Mouse (Mus musculus) neural tube, embryonic 13.5 days (tissue): Measurements from ENCODE around the gene Uimc1. TPM values are rescaled to one million over a fixed set of nuclear protein-coding genes. Genes with fewer than 3 reads are reported as not detected.

ENCODE experiments used
- ATAC-seq: fragments of 200-750 bp; cut with Nextera tagmentation; 2 replicates; pipeline ENCODE4 v1.8.0; 2017; ENCODE audit warnings: low read depth, mild to moderate bottlenecking, moderate TSS enrichment, moderate library complexity
- H3K27ac ChIP-seq: fragments of 300-500 bp; sonication (generic); replicated peaks from 2 replicates; pipeline ENCODE4 v1.5.1; 2015; ENCODE audit warnings: moderate library complexity, mild to moderate bottlenecking, inconsistent platforms
- H3K27me3 ChIP-seq: fragments of 300-500 bp; sonication (generic); 2 replicates; pipeline ENCODE4 v1.6.1; 2015; ENCODE audit warnings: mild to moderate bottlenecking, inconsistent platforms
- H3K36me3 ChIP-seq: fragments of 300-500 bp; sonication (generic); 2 replicates; pipeline ENCODE4 v1.6.1; 2015; ENCODE audit warnings: mild to moderate bottlenecking, inconsistent platforms
- H3K4me1 ChIP-seq: fragments of 300-500 bp; sonication (generic); replicated peaks from 2 replicates; pipeline ENCODE4 v1.6.1; 2015; ENCODE audit warnings: inconsistent platforms
- H3K4me2 ChIP-seq: fragments of 300-500 bp; sonication (generic); 2 replicates; pipeline ENCODE4 v1.6.1; 2015; ENCODE audit warnings: inconsistent platforms, mild to moderate bottlenecking, moderate library complexity
- H3K4me3 ChIP-seq: fragments of 300-500 bp; sonication (generic); 2 replicates; pipeline ENCODE4 v1.5.1; 2015; ENCODE audit warnings: mild to moderate bottlenecking, inconsistent platforms
- H3K9ac ChIP-seq: fragments of 300-500 bp; sonication (generic); 2 replicates; pipeline ENCODE4 v1.6.1; 2015; ENCODE audit warnings: moderate library complexity, mild to moderate bottlenecking, inconsistent platforms
- H3K9me3 ChIP-seq: fragments of 300-500 bp; sonication (generic); 2 replicates; pipeline ENCODE4 v1.6.1; 2016; ENCODE audit warnings: inconsistent platforms
- WGBS: fragments of 180-500 bp; shearing (Covaris S2); methylation state at CpG from one replicate; pipeline ENCODE4 v1.1.7; 2015; 5-methylcytosine and 5-hydroxymethylcytosine counted together
- polyA plus RNA-seq: library from polyadenylated mRNA; unstranded; fragments of >200 nt; fragmentation: Nextera tagmentation; extraction: Ambion mirVana; gene quantifications from 2 replicates; pipeline ENCODE4 v1.2.1, GENCODE M21; 2015

The Uimc1 gene
- polyA plus RNA-seq = 17.1 and 19.8 TPM in 2 replicates

GRCm38 (mm10) chr13:55099726-55100478 lies at the start of gene Uimc1:
Gene Uimc1, minus strand, starts transcription at chr13:55100300.
- H3K27me3 ChIP-seq = no peaks in the 10 kb centered on the region
- no peaks in the 10 kb centered on the region for H3K9me3 ChIP-seq
- H3K9ac ChIP-seq = peak within 1 kb of the TSS; percentile 93
- under 1% methylated on average over 78 of the region's 81 CpGs for WGBS
- peak within 1 kb of the TSS; percentile 94 for H3K27ac ChIP-seq
- peak; percentile 91 for ATAC-seq
- peak within 1 kb of the TSS; percentile 83 for H3K4me3 ChIP-seq
- no peaks in the 10 kb centered on the region for H3K36me3 ChIP-seq
- H3K4me2 ChIP-seq = peak within 1 kb of the TSS; percentile 66
- peaks cover 12% of the 10 kb centered on the region for H3K4me1 ChIP-seq

- no peak overlapping the region for H3K27ac ChIP-seq
- no peak overlapping the region for H3K4me2 ChIP-seq
- H3K36me3 ChIP-seq = no peaks in the 10 kb centered on the region
- no peak for ATAC-seq
- no peak overlapping the region for H3K4me3 ChIP-seq
- WGBS = 77% methylated on average over 2 of the region's 2 CpGs
- no peaks in the 10 kb centered on the region for H3K27me3 ChIP-seq
- no peaks in the 10 kb centered on the region for H3K9me3 ChIP-seq
- peaks cover under 1% of the 10 kb centered on the region; the same call in 1 of the 2 replicates for H3K4me1 ChIP-seq
- H3K9ac ChIP-seq = no peak overlapping the region
Measured at GRCm38 (mm10) chr13:55140271-55140670, 40.2 kb upstream of the Uimc1 start.

- no peak overlapping the region for H3K4me2 ChIP-seq
- H3K9me3 ChIP-seq = no peaks in the 10 kb centered on the region
- H3K4me3 ChIP-seq = no peak overlapping the region
- H3K4me1 ChIP-seq = peaks cover 3% of the 10 kb centered on the region; the same call in 1 of the 2 replicates
- WGBS = 6% methylated on average over 5 of the region's 5 CpGs
- H3K36me3 ChIP-seq = peaks cover 40% of the 10 kb centered on the region
- no peak overlapping the region for H3K27ac ChIP-seq
- no peak overlapping the region for H3K9ac ChIP-seq
- H3K27me3 ChIP-seq = no peaks in the 10 kb centered on the region
- no peak for ATAC-seq
Measured at GRCm38 (mm10) chr13:55135382-55135781, 35.3 kb upstream of the Uimc1 start.

- H3K27ac ChIP-seq = no peak within 1 kb of the TSS
- no peaks in the 10 kb centered on the region for H3K9me3 ChIP-seq
- H3K4me2 ChIP-seq = no peak within 1 kb of the TSS
- WGBS = 94% methylated on average over 2 of the region's 2 CpGs
- peaks cover 58% of the 10 kb centered on the region for H3K36me3 ChIP-seq
- peaks cover 3% of the 10 kb centered on the region; the same call in 1 of the 2 replicates for H3K4me1 ChIP-seq
- H3K9ac ChIP-seq = no peak within 1 kb of the TSS
- no peaks in the 10 kb centered on the region for H3K27me3 ChIP-seq
- no peak for ATAC-seq
- H3K4me3 ChIP-seq = no peak within 1 kb of the TSS
Measured at GRCm38 (mm10) chr13:55133448-55133847, 33.3 kb upstream of the Uimc1 start, which contains the start of gene Gm17617. Gene Gm17617, minus strand, starts transcription at chr13:55133548.

- no peak overlapping the region for H3K9ac ChIP-seq
- WGBS = 93% methylated on average over 6 of the region's 6 CpGs
- ATAC-seq = no peak
- H3K4me2 ChIP-seq = no peak overlapping the region
- no peaks in the 10 kb centered on the region for H3K27me3 ChIP-seq
- H3K9me3 ChIP-seq = no peaks in the 10 kb centered on the region
- no peaks in the 10 kb centered on the region for H3K4me1 ChIP-seq
- H3K36me3 ChIP-seq = peaks cover 66% of the 10 kb centered on the region
- no peak overlapping the region for H3K4me3 ChIP-seq
- no peak overlapping the region for H3K27ac ChIP-seq
Measured at GRCm38 (mm10) chr13:55124903-55125302, 24.8 kb upstream of the Uimc1 start.

- WGBS = 90% methylated on average over 6 of the region's 6 CpGs
Measured at GRCm38 (mm10) chr13:55114375-55114774, 14.3 kb upstream of the Uimc1 start.

GRCm38 (mm10) chr13:55107694-55108093 lies 7.6 kb upstream of the Uimc1 start:
- Histone ChIP-seq H3K4me2 (no peak overlapping the region), H3K9me3 (no peaks in the 10 kb centered on the region), H3K27me3 (no peaks in the 10 kb centered on the region), H3K27ac (no peak overlapping the region), H3K36me3 (peaks cover 21% of the 10 kb centered on the region), H3K4me3 (no peak overlapping the region), H3K4me1 (peaks cover 23% of the 10 kb centered on the region), H3K9ac (no peak overlapping the region)
- 88% methylated on average over 8 of the region's 8 CpGs for WGBS
- ATAC-seq = no peak

More at GRCm38 (mm10) chr13:55114375-55114774, 14.3 kb upstream of the Uimc1 start:
- H3K27me3 ChIP-seq = no peaks in the 10 kb centered on the region
- H3K9ac ChIP-seq = no peak overlapping the region
- peaks cover 65% of the 10 kb centered on the region for H3K36me3 ChIP-seq
- H3K4me3 ChIP-seq = no peak overlapping the region
- H3K4me1 ChIP-seq = no peaks in the 10 kb centered on the region
- H3K4me2 ChIP-seq = no peak overlapping the region
- no peaks in the 10 kb centered on the region for H3K9me3 ChIP-seq
- no peak for ATAC-seq
- H3K27ac ChIP-seq = no peak overlapping the region

- Histone ChIP-seq H3K27me3 (no peaks in the 10 kb centered on the region), H3K27ac (no peak overlapping the region), H3K4me1 (peaks cover 23% of the 10 kb centered on the region), H3K4me2 (no peak overlapping the region), H3K9me3 (no peaks in the 10 kb centered on the region), H3K9ac (no peak overlapping the region), H3K36me3 (peaks cover 18% of the 10 kb centered on the region), H3K4me3 (no peak overlapping the region)
- 93% methylated on average over 4 of the region's 4 CpGs for WGBS
- ATAC-seq = no peak
Measured at GRCm38 (mm10) chr13:55107116-55107515, 7.0 kb upstream of the Uimc1 start.

- Histone ChIP-seq H3K27me3 (no peaks in the 10 kb centered on the region), H3K4me2 (peak overlapping the region; percentile 70), H3K9ac (peak overlapping the region; percentile 87), H3K27ac (peak overlapping the region; percentile 90), H3K4me3 (peak overlapping the region; percentile 85), H3K36me3 (peaks cover 18% of the 10 kb centered on the region), H3K9me3 (no peaks in the 10 kb centered on the region), H3K4me1 (peaks cover 23% of the 10 kb centered on the region)
- no peak for ATAC-seq
- WGBS = 28% methylated on average over 8 of the region's 8 CpGs
Measured at GRCm38 (mm10) chr13:55105953-55106691, 6.0 kb upstream of the Uimc1 start.

- WGBS = under 1% methylated on average over 66 of the region's 66 CpGs
- peak within 1 kb of the TSS; percentile 70 for H3K4me2 ChIP-seq
- ATAC-seq = peak; percentile 93
Measured at GRCm38 (mm10) chr13:55105045-55105952, 5.2 kb upstream of the Uimc1 start, which contains the start of gene Zfp346. Gene Zfp346, plus strand, starts transcription at chr13:55105311.

GRCm38 (mm10) chr13:55103351-55103750 lies 3.3 kb upstream of the Uimc1 start:
- no peak overlapping the region for H3K9ac ChIP-seq
- peaks cover 10% of the 10 kb centered on the region for H3K36me3 ChIP-seq
- ATAC-seq = no peak
- H3K9me3 ChIP-seq = no peaks in the 10 kb centered on the region
- WGBS = 81% methylated on average over 2 of the region's 2 CpGs
- no peak overlapping the region for H3K4me3 ChIP-seq
- no peaks in the 10 kb centered on the region for H3K27me3 ChIP-seq
- peaks cover 33% of the 10 kb centered on the region for H3K4me1 ChIP-seq
- no peak overlapping the region for H3K4me2 ChIP-seq
- H3K27ac ChIP-seq = no peak overlapping the region

More at GRCm38 (mm10) chr13:55105045-55105952, 5.2 kb upstream of the Uimc1 start, which contains the start of gene Zfp346:
- Histone ChIP-seq H3K9ac (peak within 1 kb of the TSS; percentile 87), H3K9me3 (no peaks in the 10 kb centered on the region), H3K36me3 (peaks cover 18% of the 10 kb centered on the region), H3K27me3 (no peaks in the 10 kb centered on the region), H3K4me1 (peaks cover 23% of the 10 kb centered on the region), H3K27ac (peak within 1 kb of the TSS; percentile 90), H3K4me3 (peak within 1 kb of the TSS; percentile 85)
